ENCODE assay signal across 9 mouse cellular contexts in the genomic region with DNA sequence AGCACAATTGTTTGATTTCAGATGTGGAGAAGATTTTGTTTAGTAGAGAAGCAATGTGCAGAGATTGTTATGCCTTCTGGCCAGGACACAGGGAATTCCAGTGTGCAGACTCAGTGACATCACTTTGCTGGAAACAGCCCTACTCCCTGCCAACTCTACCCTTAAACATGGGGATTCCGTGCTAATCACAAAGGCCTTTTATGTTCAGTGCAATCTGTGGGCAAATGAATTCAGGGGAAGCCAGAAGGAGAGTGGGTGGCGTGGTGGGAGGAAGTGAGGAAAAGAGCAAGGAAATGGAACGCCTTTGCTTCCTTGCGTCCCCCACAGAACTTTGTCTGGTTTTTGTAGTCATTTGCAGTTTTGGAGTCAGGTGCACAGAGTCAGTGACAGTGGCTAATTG. TPM values are rescaled to one million over a fixed set of nuclear protein-coding genes. Genes with fewer than 3 reads are reported as not detected.
A peak's percentile ranks its signal among the peaks of the same experiment; 100 is the strongest.
DNase-seq lines count a peak whose midpoint lies in the region; TF ChIP-seq lines count a peak whose summit lies in the region.
"Had no signal": no experiment of that assay in that cellular context is flagged by ENCODE, and none has a peak within 500 bp of the region (broad histone marks: within the 10 kb centered on the region; RNA-seq: fewer than 3 reads in every experiment).

No protein-coding gene starts in this region.

- peaks cover 13% of the 10 kb centered on the region for H3K4me1 ChIP-seq in heart, embryonic 10.5 days

- no peaks in the 10 kb centered on the region for H3K9me3 ChIP-seq in heart, embryonic 10.5 days

- no peak for TF ChIP-seq CTCF in brain, embryonic 14.5 days (IDR thresholded peaks at IDR 0.05; ENCODE audit: borderline replicate concordance, extremely low read depth, insufficient read depth, insufficient read length)

- TF ChIP-seq POLR2A in brain, embryonic 14.5 days (IDR thresholded peaks at IDR 0.05; ENCODE audit: borderline replicate concordance, extremely low read depth, insufficient read depth, insufficient read length, poor library complexity, severe bottlenecking), result no peak

- 62% methylated on average over 4 of the region's 4 CpGs for WGBS in heart, embryonic 10.5 days

- no peak for DNase-seq in heart, embryonic 10.5 days (ENCODE audit: low spot score)
- DNase-seq in heart, postnatal 4 days, result no peak
- DNase-seq in brain, embryonic 14.5 days (ENCODE audit: low read depth), result peak; percentile 75
- DNase-seq in heart, postnatal 10 days, result peak; percentile 31 to 53
- peak; percentile 35 to 49 for DNase-seq in lung, postnatal 4 days
- no peak for DNase-seq in kidney, postnatal 25 days
- no peak for DNase-seq in cerebellum, adult 9-10 months
- DNase-seq in spleen, postnatal 10 days (ENCODE audit: low spot score in 2 of 2), result no peak
- DNase-seq: kidney, postnatal 36 days had no signal

- no peaks in the 10 kb centered on the region for H3K27me3 ChIP-seq in heart, embryonic 10.5 days (ENCODE audit: insufficient read depth, poor library complexity, severe bottlenecking)

- H3K4me3 ChIP-seq in heart, embryonic 10.5 days, result no peak overlapping the region

- no peaks in the 10 kb centered on the region for H3K36me3 ChIP-seq in heart, embryonic 10.5 days

- 0 out of 2 replicates have a peak overlapping the region, but pooled peaks have one; percentile 10 for H3K27ac ChIP-seq in heart, embryonic 10.5 days

- intact Hi-C loops in heart, postnatal 10 days (cut with DNase I), result loop anchor here (1.0 to 5.0 kb wide), 3 partner anchors 24 to 90 kb away; partner anchors contain the start of genes Entpd1 and Tctn3

RNA-seq across cellular contexts. Expression of gene Cc2d2b, which starts 46.1 kb away (rescaled TPM):
- 0.17 and 0.79 TPM in 2 replicates for polyA plus RNA-seq in heart, embryonic 10.5 days (2016; fragmentation: Nextera tagmentation; extraction: Ambion mirVana)
- total RNA-seq in heart, postnatal 4 days (2021), result not detected
- polyA plus RNA-seq in brain, embryonic 14.5 days (2012; rRNA removed), result 0.09 and 0.34 TPM in 2 replicates
- not detected for total RNA-seq in heart, postnatal 10 days (2021)

Comparison
In these comparisons a context has a peak if more than half of its experiments do, and no peak if none do; other contexts are left out.
1. DNase-seq: peak in brain, embryonic 14.5 days (single experiment), heart, postnatal 10 days (2 of 2) and lung, postnatal 4 days (2 of 2); none in heart, embryonic 10.5 days (single experiment), heart, postnatal 4 days (single experiment), kidney, postnatal 25 days (0 of 2), cerebellum, adult 9-10 months (single experiment) and spleen, postnatal 10 days (0 of 2).